Mouse (Mus musculus) neural tube, embryonic 14.5 days (tissue): ENCODE data around the gene Faap100. TPM values are rescaled to one million over a fixed set of nuclear protein-coding genes. Genes with fewer than 3 reads are reported as not detected.

ENCODE experiments used
- ATAC-seq: fragments of 200-750 bp; cut with Nextera tagmentation; 2 replicates; pipeline ENCODE4 v1.8.0; 2017; ENCODE audit warnings: low read depth, mild to moderate bottlenecking, moderate TSS enrichment, moderate library complexity
- H3K27ac ChIP-seq: fragments of 300-500 bp; sonication (generic); 2 replicates; pipeline ENCODE4 v1.5.1; 2014; ENCODE audit warnings: low read depth, mild to moderate bottlenecking, control low read depth, low read length, moderate library complexity, mixed read lengths
- H3K27me3 ChIP-seq: fragments of 300-500 bp; sonication (generic); 2 replicates; pipeline ENCODE4 v1.6.1; 2014; ENCODE audit warnings: low read length; ENCODE audit not compliant: control insufficient read depth, insufficient read depth
- H3K36me3 ChIP-seq: fragments of 300-500 bp; sonication (generic); 2 replicates; pipeline ENCODE4 v1.6.1; 2014; ENCODE audit warnings: low read length, mixed read lengths; ENCODE audit not compliant: control insufficient read depth, insufficient read depth
- H3K4me1 ChIP-seq: fragments of 300-500 bp; sonication (generic); 2 replicates; pipeline ENCODE4 v1.6.1; 2014; ENCODE audit warnings: low read length; ENCODE audit not compliant: control insufficient read depth, insufficient read depth
- H3K4me2 ChIP-seq: fragments of 300-500 bp; sonication (generic); 2 replicates; pipeline ENCODE4 v1.6.1; 2014; ENCODE audit warnings: mild to moderate bottlenecking, low read depth, low read length, control low read depth
- H3K4me3 ChIP-seq: fragments of 300-500 bp; sonication (generic); 2 replicates; pipeline ENCODE4 v1.5.1; 2014; ENCODE audit warnings: low read depth, low read length, control low read depth, mixed read lengths
- H3K9ac ChIP-seq: fragments of 300-500 bp; sonication (generic); replicated peaks from 2 replicates; pipeline ENCODE4 v1.6.1; 2014; ENCODE audit warnings: low read depth, mild to moderate bottlenecking, control low read depth, low read length, mixed read lengths
- H3K9me3 ChIP-seq: fragments of 300-500 bp; sonication (generic); 2 replicates; pipeline ENCODE4 v1.6.1; 2016; ENCODE audit warnings: low read length; ENCODE audit not compliant: control insufficient read depth
- WGBS: fragments of 180-500 bp; shearing (Covaris S2); extraction: QIAGEN DNeasy Blood & Tissue Kit; methylation state at CpG from one replicate; pipeline ENCODE4 v1.1.7; 2014; 5-methylcytosine and 5-hydroxymethylcytosine counted together
- polyA plus RNA-seq: library from polyadenylated mRNA; unstranded; fragments of >200 nt; fragmentation: Nextera tagmentation; extraction: Ambion mirVana; gene quantifications from 2 replicates; pipeline ENCODE4 v1.2.1, GENCODE M21; 2014

Gene Faap100
- polyA plus RNA-seq, 1 experiment from 2014 or later = 86.8 TPM

GRCm38 (mm10) chr11:120366443-120367027 is 12.0 kb downstream of the Faap100 start:
- no peak for ATAC-seq
- Histone ChIP-seq H3K36me3 (peaks cover 10% of the 10 kb centered on the region; the same call in 1 of the 2 replicates), H3K27me3 (no peaks in the 10 kb centered on the region), H3K9ac (no peak overlapping the region), H3K4me3 (no peak overlapping the region), H3K27ac (no peak overlapping the region), H3K4me1 (peaks cover 2% of the 10 kb centered on the region; the same call in 1 of the 2 replicates), H3K9me3 (no peaks in the 10 kb centered on the region), H3K4me2 (no peak overlapping the region)
- WGBS = 40% methylated on average over 7 of the region's 7 CpGs

- Histone ChIP-seq H3K4me1 (peaks cover 19% of the 10 kb centered on the region), H3K27me3 (no peaks in the 10 kb centered on the region), H3K4me2 (no peak overlapping the region), H3K9me3 (no peaks in the 10 kb centered on the region), H3K4me3 (no peak overlapping the region), H3K27ac (no peak overlapping the region), H3K9ac (no peak overlapping the region), H3K36me3 (no peaks in the 10 kb centered on the region)
- ATAC-seq = no peak
- 89% methylated on average over 6 of the region's 6 CpGs for WGBS
Observed at GRCm38 (mm10) chr11:120362891-120363290, 15.7 kb downstream of the Faap100 start.

- Histone ChIP-seq H3K4me3 (no peak within 1 kb of the TSS), H3K4me1 (peaks cover 22% of the 10 kb centered on the region), H3K36me3 (no peaks in the 10 kb centered on the region), H3K4me2 (no peak within 1 kb of the TSS), H3K9ac (no peak within 1 kb of the TSS), H3K27me3 (no peaks in the 10 kb centered on the region), H3K27ac (no peak within 1 kb of the TSS), H3K9me3 (no peaks in the 10 kb centered on the region)
- ATAC-seq = no peak
- WGBS = 78% methylated on average over 10 of the region's 10 CpGs
Observed at GRCm38 (mm10) chr11:120361295-120361694, 17.3 kb downstream of the Faap100 start, which contains the start of gene Fscn2. Fscn2 (plus strand) TSS chr11:120361534.

GRCm38 (mm10) chr11:120360755-120361154 is 17.8 kb downstream of the Faap100 start:
- Histone ChIP-seq H3K9ac (no peak overlapping the region), H3K9me3 (no peaks in the 10 kb centered on the region), H3K27me3 (no peaks in the 10 kb centered on the region), H3K4me2 (no peak overlapping the region), H3K36me3 (no peaks in the 10 kb centered on the region), H3K4me3 (no peak overlapping the region), H3K27ac (no peak overlapping the region), H3K4me1 (peaks cover 22% of the 10 kb centered on the region)
- ATAC-seq = no peak
- 78% methylated on average over 5 of the region's 5 CpGs for WGBS

GRCm38 (mm10) chr11:120360062-120360461 is 18.5 kb downstream of the Faap100 start:
- Histone ChIP-seq H3K9ac (0 out of 2 replicates have a peak overlapping the region, but pooled peaks have one; percentile 25), H3K4me3 (no peak overlapping the region), H3K4me2 (no peak overlapping the region), H3K27me3 (no peaks in the 10 kb centered on the region), H3K27ac (no peak overlapping the region), H3K4me1 (peaks cover 22% of the 10 kb centered on the region), H3K9me3 (no peaks in the 10 kb centered on the region), H3K36me3 (no peaks in the 10 kb centered on the region)
- WGBS = 59% methylated on average over 8 of the region's 8 CpGs
- no peak for ATAC-seq

- Histone ChIP-seq H3K36me3 (no peaks in the 10 kb centered on the region), H3K27me3 (no peaks in the 10 kb centered on the region), H3K4me2 (no peak overlapping the region), H3K9ac (no peak overlapping the region), H3K4me3 (no peak overlapping the region), H3K4me1 (peaks cover 22% of the 10 kb centered on the region), H3K9me3 (no peaks in the 10 kb centered on the region), H3K27ac (no peak overlapping the region)
- WGBS = 84% methylated on average over 6 of the region's 6 CpGs
- ATAC-seq = no peak
Observed at GRCm38 (mm10) chr11:120359391-120359790, 19.2 kb downstream of the Faap100 start.

- peak; percentile 76 for ATAC-seq
- Histone ChIP-seq H3K36me3 (no peaks in the 10 kb centered on the region), H3K4me3 (no peak overlapping the region), H3K27me3 (no peaks in the 10 kb centered on the region), H3K27ac (peak overlapping the region; percentile 58), H3K9me3 (no peaks in the 10 kb centered on the region), H3K9ac (0 out of 2 replicates have a peak overlapping the region, but pooled peaks have one; percentile 28), H3K4me2 (peak overlapping the region; percentile 4; the same call in 1 of the 2 replicates), H3K4me1 (peaks cover 31% of the 10 kb centered on the region)
- 8% methylated on average over 10 of the region's 10 CpGs for whole genome bisulfite sequencing
Observed at GRCm38 (mm10) chr11:120357791-120358401, 20.7 kb downstream of the Faap100 start.

GRCm38 (mm10) chr11:120356900-120357299 is 21.7 kb downstream of the Faap100 start:
- H3K4me3 ChIP-seq = no peak overlapping the region
- peaks cover 36% of the 10 kb centered on the region for H3K4me1 ChIP-seq
- no peaks in the 10 kb centered on the region for H3K9me3 ChIP-seq
- H3K9ac ChIP-seq = no peak overlapping the region
- no peaks in the 10 kb centered on the region for H3K27me3 ChIP-seq
- no peaks in the 10 kb centered on the region for H3K36me3 ChIP-seq
- 95% methylated on average over 4 of the region's 4 CpGs for WGBS
- H3K27ac ChIP-seq = no peak overlapping the region
- no peak overlapping the region for H3K4me2 ChIP-seq
- ATAC-seq = no peak

GRCm38 (mm10) chr11:120356319-120356840 is 22.2 kb downstream of the Faap100 start:
- Histone ChIP-seq H3K4me3 (no peak overlapping the region), H3K27ac (no peak overlapping the region), H3K4me1 (peaks cover 36% of the 10 kb centered on the region), H3K4me2 (no peak overlapping the region), H3K27me3 (no peaks in the 10 kb centered on the region), H3K36me3 (no peaks in the 10 kb centered on the region), H3K9me3 (no peaks in the 10 kb centered on the region), H3K9ac (no peak overlapping the region)
- ATAC-seq = no peak
- 85% methylated on average over 15 of the region's 15 CpGs for WGBS
